Mouse (Mus musculus) limb, embryonic 12.5 days (tissue): ENCODE data around the gene Tmem30a. TPM values are rescaled to one million over a fixed set of nuclear protein-coding genes. Genes with fewer than 3 reads are reported as not detected.

Source experiments
- ATAC-seq: fragments of 200-750 bp; cut with Nextera tagmentation; 2 replicates; pipeline ENCODE4 v1.8.0; 2017; ENCODE audit warnings: low read depth, moderate TSS enrichment; ENCODE audit not compliant: insufficient number of reproducible peaks, insufficient read depth, low FRiP score, low TSS enrichment
- H3K27ac ChIP-seq: fragments of 300-500 bp; sonication (generic); 2 replicates; pipeline ENCODE4 v1.5.1; 2016; ENCODE audit warnings: mild to moderate bottlenecking, moderate library complexity
- H3K27me3 ChIP-seq: fragments of 300-500 bp; sonication (generic); 2 replicates; pipeline ENCODE4 v1.6.1; 2016; ENCODE audit warnings: mild to moderate bottlenecking, moderate library complexity
- H3K36me3 ChIP-seq: fragments of 300-500 bp; sonication (generic); 2 replicates; pipeline ENCODE4 v1.6.1; 2016; ENCODE audit warnings: mild to moderate bottlenecking, moderate library complexity
- H3K4me1 ChIP-seq: fragments of 300-500 bp; sonication (generic); replicated peaks from 2 replicates; pipeline ENCODE4 v1.6.1; 2016
- H3K4me2 ChIP-seq: fragments of 300-500 bp; sonication (generic); 2 replicates; pipeline ENCODE4 v1.6.1; 2016; ENCODE audit warnings: mild to moderate bottlenecking, moderate library complexity
- H3K4me3 ChIP-seq: fragments of 300-500 bp; sonication (generic); replicated peaks from 2 replicates; pipeline ENCODE4 v1.5.1; 2016; ENCODE audit warnings: mild to moderate bottlenecking
- H3K9ac ChIP-seq: fragments of 300-500 bp; sonication (generic); replicated peaks from 2 replicates; pipeline ENCODE4 v1.6.1; 2016; ENCODE audit warnings: mild to moderate bottlenecking, moderate library complexity
- H3K9me3 ChIP-seq: fragments of 300-500 bp; sonication (generic); 2 replicates; pipeline ENCODE4 v1.6.1; 2016; ENCODE audit warnings: mild to moderate bottlenecking, moderate library complexity
- WGBS: fragments of 180-500 bp; shearing (Covaris S2); methylation state at CpG from one replicate; pipeline ENCODE4 v1.1.7; 2016; 5-methylcytosine and 5-hydroxymethylcytosine counted together
- polyA plus RNA-seq: library from polyadenylated mRNA; unstranded; fragments of >200 nt; fragmentation: Nextera tagmentation; extraction: Ambion mirVana; gene quantifications from 2 replicates; pipeline ENCODE4 v1.2.1, GENCODE M21; 2016

Gene Tmem30a
- polyA plus RNA-seq, 1 experiment from 2014 or later = 46.9 TPM

DNA sequence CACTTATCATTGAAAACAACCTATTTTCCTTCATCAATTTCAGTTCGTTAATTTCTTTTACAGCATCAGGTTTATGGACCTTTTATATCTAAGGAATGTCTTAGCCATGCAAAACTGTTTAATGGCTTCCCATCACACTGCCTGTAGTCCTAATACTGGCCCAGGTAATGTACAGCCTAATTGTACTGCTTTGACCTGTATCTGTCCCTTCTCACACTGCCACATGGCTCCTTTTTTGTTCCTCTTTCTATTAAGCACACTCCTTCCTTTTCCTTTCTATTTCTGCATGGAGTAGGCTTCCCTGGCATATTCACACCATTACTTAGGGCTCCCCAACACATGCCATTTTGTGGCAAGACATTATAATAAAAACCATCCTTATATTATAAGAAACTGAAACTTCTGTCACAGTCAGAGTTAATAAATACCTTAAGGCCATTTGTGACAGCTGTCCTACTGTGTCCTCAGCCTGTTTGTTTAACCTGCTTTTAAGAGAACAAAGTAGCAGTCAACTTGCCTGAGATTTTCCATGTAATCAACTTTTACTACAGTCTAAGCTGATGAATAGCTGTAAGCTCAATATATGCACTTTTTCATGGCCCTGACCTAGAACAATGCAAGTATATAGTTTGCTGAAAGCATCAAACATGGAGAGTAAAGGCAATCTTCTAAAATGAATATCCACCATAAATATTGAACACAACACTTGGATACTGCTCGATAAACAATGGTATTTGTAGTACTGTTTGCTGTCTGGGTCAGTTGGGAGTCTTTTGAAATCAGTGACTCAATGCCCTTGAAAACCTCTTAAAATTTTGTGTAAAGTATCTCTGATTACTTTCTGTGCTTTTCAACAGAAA is 8.1 kb downstream of the Tmem30a start:
- 89% methylated on average over 2 of the region's 2 CpGs for WGBS
- ATAC-seq = no peak
- H3K36me3 ChIP-seq = no peaks in the 10 kb centered on the region
- H3K9me3 ChIP-seq = no peaks in the 10 kb centered on the region
- H3K9ac ChIP-seq = no peak overlapping the region
- no peaks in the 10 kb centered on the region for H3K27me3 ChIP-seq
- no peak overlapping the region for H3K4me2 ChIP-seq
- H3K4me1 ChIP-seq = peaks cover 22% of the 10 kb centered on the region
- peak overlapping the region; percentile 69; the same call in 1 of the 2 replicates for H3K27ac ChIP-seq
- H3K4me3 ChIP-seq = no peak overlapping the region

DNA sequence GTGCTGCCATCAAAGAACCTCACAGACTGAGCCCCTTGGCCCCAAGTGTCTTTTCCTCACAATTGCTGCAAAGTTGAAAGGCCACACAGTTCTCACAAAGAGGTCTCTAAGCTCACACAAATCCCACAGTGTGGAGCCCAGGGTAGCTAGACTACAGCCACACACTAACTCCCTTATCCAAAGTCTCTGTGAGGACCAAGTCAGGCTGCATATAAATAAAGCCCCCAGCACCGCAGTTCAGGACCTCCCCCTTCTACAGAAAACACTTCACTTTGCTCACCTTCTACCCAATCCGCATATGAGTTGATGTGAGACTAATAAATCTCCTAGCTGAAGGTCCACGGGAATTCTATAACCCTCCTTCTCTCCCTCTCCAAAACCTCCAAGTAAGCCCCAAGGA is 8.9 kb downstream of the Tmem30a start:
- peaks cover 22% of the 10 kb centered on the region for H3K4me1 ChIP-seq
- no peaks in the 10 kb centered on the region for H3K27me3 ChIP-seq
- ATAC-seq = 0 out of 2 replicates have a peak, but pooled peaks have one; percentile 68
- no peaks in the 10 kb centered on the region for H3K36me3 ChIP-seq
- H3K4me2 ChIP-seq = no peak overlapping the region
- H3K4me3 ChIP-seq = no peak overlapping the region
- 46% methylated on average over 3 of the region's 3 CpGs for WGBS
- no peaks in the 10 kb centered on the region for H3K9me3 ChIP-seq
- no peak overlapping the region for H3K27ac ChIP-seq
- H3K9ac ChIP-seq = no peak overlapping the region

- H3K4me2 ChIP-seq = no peak overlapping the region
- peaks cover 4% of the 10 kb centered on the region for H3K4me1 ChIP-seq
- WGBS = 82% methylated on average over 2 of the region's 2 CpGs
- no peak for ATAC-seq
- H3K27ac ChIP-seq = no peak overlapping the region
- no peaks in the 10 kb centered on the region for H3K27me3 ChIP-seq
- H3K4me3 ChIP-seq = no peak overlapping the region
- peaks cover 16% of the 10 kb centered on the region for H3K36me3 ChIP-seq
- no peak overlapping the region for H3K9ac ChIP-seq
- H3K9me3 ChIP-seq = no peaks in the 10 kb centered on the region
Observed at GRCm38 (mm10) chr9:79779354-79779753, 14.0 kb downstream of the Tmem30a start.

DNA sequence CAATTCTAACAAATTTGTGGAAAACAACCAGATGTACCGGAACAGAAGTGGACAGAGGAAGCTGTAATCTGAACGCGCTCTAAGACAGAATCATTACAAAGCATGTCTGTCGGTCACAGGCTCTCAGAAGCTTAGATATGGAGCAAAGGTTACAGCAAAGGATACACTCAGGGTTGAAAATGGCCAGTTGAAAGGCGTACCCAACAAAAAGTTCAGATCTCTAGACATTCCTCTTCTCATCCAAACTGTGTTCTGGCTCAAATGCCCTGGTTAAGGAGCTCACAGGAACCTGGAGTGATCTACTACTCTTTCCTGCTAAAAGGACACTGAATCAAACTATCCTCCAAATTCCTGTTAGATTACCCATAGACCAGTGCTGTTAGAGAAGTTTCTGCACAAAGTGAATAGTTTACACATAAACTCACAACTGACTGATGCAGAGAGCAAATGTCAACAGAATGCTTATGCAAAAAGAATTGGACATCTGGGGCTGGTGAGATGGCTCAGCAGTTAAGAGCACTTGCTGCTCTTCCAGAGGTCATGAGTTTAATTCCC is 26.2 kb downstream of the Tmem30a start:
- Histone ChIP-seq H3K9ac (no peak overlapping the region), H3K27ac (no peak overlapping the region), H3K9me3 (no peaks in the 10 kb centered on the region), H3K4me3 (no peak overlapping the region), H3K36me3 (peaks cover 11% of the 10 kb centered on the region; the same call in 1 of the 2 replicates), H3K4me2 (no peak overlapping the region), H3K4me1 (no peaks in the 10 kb centered on the region), H3K27me3 (no peaks in the 10 kb centered on the region)
- no peak for ATAC-seq
- 95% methylated on average over 5 of the region's 5 CpGs for WGBS

DNA sequence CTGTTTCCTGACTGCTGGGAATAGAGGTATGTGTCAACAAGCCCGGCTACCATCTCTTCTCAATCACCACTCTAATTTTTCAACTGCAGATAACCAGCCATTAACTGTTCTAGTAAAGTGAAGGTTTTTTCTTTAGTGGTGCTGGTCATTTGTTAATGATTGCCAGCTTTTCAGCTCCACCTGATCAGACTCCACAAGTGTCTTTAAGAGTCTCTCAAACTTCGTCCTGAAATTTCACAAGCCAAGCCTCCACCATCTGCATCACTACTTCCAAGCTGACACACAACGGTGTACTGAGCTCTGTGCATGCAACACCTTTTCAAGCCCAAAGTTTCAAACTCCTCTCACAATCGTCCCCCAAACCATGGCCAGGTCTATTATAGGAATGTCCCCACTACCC is 28.0 kb downstream of the Tmem30a start:
- no peaks in the 10 kb centered on the region for H3K27me3 ChIP-seq
- WGBS = 83% methylated on average over 4 of the region's 4 CpGs
- ATAC-seq = no peak
- H3K36me3 ChIP-seq = peaks cover 1% of the 10 kb centered on the region; the same call in 1 of the 2 replicates
- H3K27ac ChIP-seq = no peak overlapping the region
- H3K9me3 ChIP-seq = no peaks in the 10 kb centered on the region
- no peaks in the 10 kb centered on the region for H3K4me1 ChIP-seq
- no peak overlapping the region for H3K9ac ChIP-seq
- no peak overlapping the region for H3K4me3 ChIP-seq
- no peak overlapping the region for H3K4me2 ChIP-seq

GRCm38 (mm10) chr9:79762519-79762918 is 30.8 kb downstream of the Tmem30a start:
- WGBS = 88% methylated on average over 6 of the region's 6 CpGs

DNA sequence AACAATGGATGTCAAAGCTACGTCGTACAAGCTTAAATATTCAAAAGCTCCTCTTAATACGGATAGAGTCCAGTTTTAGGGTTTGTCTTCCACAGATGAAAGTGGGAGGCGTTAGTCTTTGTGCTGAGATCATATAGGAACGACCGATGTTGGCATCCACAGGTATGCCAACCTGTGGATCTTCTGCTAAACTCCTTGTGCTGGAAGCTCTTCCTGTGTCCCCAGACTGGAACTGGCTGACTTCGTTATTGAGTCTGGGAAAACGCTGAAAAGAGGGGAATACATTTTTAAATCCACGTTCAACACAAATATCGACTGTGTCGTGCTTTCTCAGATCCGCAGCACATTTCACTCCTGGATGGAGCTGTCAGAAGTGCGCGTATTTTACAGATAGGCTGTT is 33.2 kb downstream of the Tmem30a start:
- Histone ChIP-seq H3K9ac (peak overlapping the region; percentile 86), H3K27me3 (no peaks in the 10 kb centered on the region), H3K9me3 (no peaks in the 10 kb centered on the region), H3K4me2 (peak overlapping the region; percentile 66), H3K27ac (peak overlapping the region; percentile 92), H3K4me1 (peaks cover 7% of the 10 kb centered on the region), H3K36me3 (peaks cover 23% of the 10 kb centered on the region), H3K4me3 (peak overlapping the region; percentile 86)
- peak; percentile 44; the same call in 1 of the 2 replicates for ATAC-seq
- 9% methylated on average over 14 of the region's 14 CpGs for WGBS

More at GRCm38 (mm10) chr9:79762519-79762918, 30.8 kb downstream of the Tmem30a start:
- H3K4me2 ChIP-seq = no peak overlapping the region
- no peak for ATAC-seq
- no peaks in the 10 kb centered on the region for H3K9me3 ChIP-seq
- no peak overlapping the region for H3K9ac ChIP-seq
- peaks cover 7% of the 10 kb centered on the region for H3K4me1 ChIP-seq
- no peaks in the 10 kb centered on the region for H3K27me3 ChIP-seq
- H3K4me3 ChIP-seq = no peak overlapping the region
- no peak overlapping the region for H3K27ac ChIP-seq
- peaks cover 5% of the 10 kb centered on the region; the same call in 1 of the 2 replicates for H3K36me3 ChIP-seq

DNA sequence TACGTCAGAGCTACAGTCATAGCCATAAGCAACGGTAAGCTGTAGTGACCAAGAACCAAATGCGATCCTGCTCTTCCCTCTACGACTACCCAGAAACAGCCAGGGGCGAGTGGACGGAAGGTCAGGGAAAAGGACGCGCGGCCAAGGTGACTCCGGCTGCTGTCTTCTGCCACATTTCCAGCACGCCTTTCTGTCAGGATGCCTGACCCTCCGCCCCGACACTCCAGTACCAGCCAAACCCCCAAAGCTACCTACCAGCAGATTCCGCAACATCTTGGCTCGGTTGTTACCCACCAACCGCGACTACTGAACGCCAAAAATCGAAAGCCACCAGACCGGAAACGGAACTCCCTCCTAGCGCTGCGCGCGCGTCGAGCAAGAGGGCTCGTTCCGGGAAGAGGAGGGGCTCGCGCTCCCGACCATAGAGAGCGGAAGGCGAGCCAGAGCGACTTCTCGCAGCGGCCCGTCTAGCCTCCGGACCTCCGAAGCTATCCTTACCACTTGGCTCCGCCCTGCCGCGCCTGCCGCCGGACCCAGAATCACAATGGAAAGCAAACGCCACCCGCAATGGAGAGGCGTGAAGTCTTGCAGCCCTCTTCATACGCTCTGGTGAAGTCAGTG is 33.8 kb downstream of the Tmem30a start, which contains the start of gene Cox7a2:
Cox7a2 (minus strand) TSS at position 494 of the 621 bp plus-strand sequence.
- Histone ChIP-seq H3K36me3 (peaks cover 26% of the 10 kb centered on the region), H3K4me2 (peak within 1 kb of the TSS; percentile 71), H3K27me3 (no peaks in the 10 kb centered on the region), H3K4me1 (peaks cover 7% of the 10 kb centered on the region), H3K4me3 (peak within 1 kb of the TSS; percentile 86), H3K9ac (peak within 1 kb of the TSS; percentile 86), H3K27ac (peak within 1 kb of the TSS; percentile 92), H3K9me3 (no peaks in the 10 kb centered on the region)
- ATAC-seq = peak; percentile 99
- WGBS = under 1% methylated on average over 49 of the region's 49 CpGs

DNA sequence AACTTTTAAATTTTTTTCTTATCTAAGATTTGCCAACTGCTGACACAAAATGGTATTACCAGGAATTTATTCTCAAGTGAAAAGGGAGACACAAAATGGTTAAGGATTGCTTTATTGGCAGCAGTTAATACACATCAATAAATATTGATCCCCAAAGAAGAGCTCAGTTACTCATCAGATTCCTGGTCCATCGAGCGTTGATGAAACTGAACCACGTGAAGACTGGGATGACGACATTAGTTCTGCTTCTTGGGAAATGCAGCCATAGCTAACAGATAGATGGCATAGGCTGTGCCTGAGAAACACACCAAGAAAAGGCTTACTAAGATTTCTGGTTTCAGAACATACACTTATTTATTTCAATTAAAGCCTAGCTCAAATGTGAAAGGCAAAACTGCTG is 38.0 kb downstream of the Tmem30a start:
- Histone ChIP-seq H3K9ac (no peak overlapping the region), H3K27ac (no peak overlapping the region), H3K27me3 (no peaks in the 10 kb centered on the region), H3K4me3 (no peak overlapping the region), H3K36me3 (peaks cover 49% of the 10 kb centered on the region), H3K4me1 (peaks cover 7% of the 10 kb centered on the region), H3K9me3 (no peaks in the 10 kb centered on the region), H3K4me2 (no peak overlapping the region)
- ATAC-seq = no peak
- WGBS = 94% methylated on average over 4 of the region's 4 CpGs

- Histone ChIP-seq H3K9me3 (no peaks in the 10 kb centered on the region), H3K4me1 (no peaks in the 10 kb centered on the region)
- 57% methylated on average over 8 of the region's 8 CpGs for WGBS
Observed at GRCm38 (mm10) chr9:79751846-79752245, 41.5 kb downstream of the Tmem30a start.

GRCm38 (mm10) chr9:79750709-79751108 is 42.6 kb downstream of the Tmem30a start:
- ATAC-seq = no peak
- WGBS = 90% methylated on average over 7 of the region's 7 CpGs
- H3K27ac ChIP-seq = no peak overlapping the region

More at GRCm38 (mm10) chr9:79751846-79752245, 41.5 kb downstream of the Tmem30a start:
- H3K27ac ChIP-seq = no peak overlapping the region
- no peak overlapping the region for H3K4me2 ChIP-seq
- no peak overlapping the region for H3K4me3 ChIP-seq
- ATAC-seq = no peak
- H3K27me3 ChIP-seq = no peaks in the 10 kb centered on the region
- peaks cover 40% of the 10 kb centered on the region for H3K36me3 ChIP-seq
- no peak overlapping the region for H3K9ac ChIP-seq

More at GRCm38 (mm10) chr9:79750709-79751108, 42.6 kb downstream of the Tmem30a start:
- peaks cover 32% of the 10 kb centered on the region for H3K36me3 ChIP-seq
- no peak overlapping the region; the same call in 1 of the 2 replicates for H3K9ac ChIP-seq
- no peak overlapping the region for H3K4me2 ChIP-seq
- no peak overlapping the region for H3K4me3 ChIP-seq
- H3K9me3 ChIP-seq = no peaks in the 10 kb centered on the region
- no peaks in the 10 kb centered on the region for H3K4me1 ChIP-seq
- H3K27me3 ChIP-seq = no peaks in the 10 kb centered on the region
